Mouse (Mus musculus) 3T3-L1 (cell line): ENCODE measurements around the gene Galk1.
A peak's percentile ranks its signal among the peaks of the same experiment; 100 is the strongest.
"Not testable (repeated sequence)": the region's sequence is repeated elsewhere in the genome, so short reads cannot be mapped to it uniquely, and the experiment has no call there.

Source experiments
- DNase-seq: peaks from one replicate; pipeline ENCODE4 v3.0.0-alpha.2; 2015; ENCODE audit warnings: low read depth, low spot score

Gene Galk1

DNA sequence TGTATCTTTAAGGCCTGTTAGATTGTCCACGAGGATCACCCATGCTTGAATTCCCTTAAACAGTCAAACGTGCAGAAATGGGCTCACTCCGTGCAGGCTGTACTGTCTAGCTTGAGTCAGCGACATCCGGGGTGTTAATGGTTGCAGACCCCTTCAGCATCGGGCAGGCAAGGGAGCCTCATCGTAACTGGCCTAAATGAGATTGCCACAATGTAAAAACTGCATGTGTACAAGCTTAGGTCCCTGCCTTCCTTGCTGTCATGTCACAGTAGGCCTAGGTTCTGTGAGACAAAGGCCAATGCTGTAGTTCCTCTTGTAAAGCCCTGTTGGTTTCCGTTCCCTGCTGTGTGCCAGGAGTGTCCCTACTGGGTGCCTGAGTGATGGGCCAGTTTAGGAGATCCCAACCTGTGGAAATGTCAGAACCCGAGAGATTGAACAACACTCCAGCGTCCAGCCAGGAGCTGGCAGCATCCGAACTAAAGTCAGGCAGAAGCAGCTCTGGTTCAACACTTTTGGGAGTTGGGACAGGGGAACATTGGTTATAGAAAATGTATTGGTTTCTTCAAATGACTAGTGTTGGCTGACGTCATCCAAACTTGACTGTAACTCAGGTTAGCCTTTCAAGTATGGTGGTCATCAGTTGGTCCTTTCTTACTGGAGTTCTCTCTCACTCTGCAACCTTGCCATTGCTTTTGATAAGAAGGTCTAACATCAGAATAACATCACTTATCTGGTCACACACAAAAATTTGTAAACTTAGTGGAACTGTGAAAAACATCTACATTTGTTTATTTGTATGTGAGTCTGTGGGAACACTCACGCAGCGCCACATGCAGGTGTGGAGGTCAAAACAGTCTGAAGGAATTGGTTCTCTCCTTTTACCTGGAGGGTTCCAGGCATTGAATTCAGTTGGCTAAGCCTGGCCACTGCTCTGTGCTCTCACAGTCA, 18.7 kb upstream of the Galk1 start:
- peak; percentile 56 for DNase-seq

DNA sequence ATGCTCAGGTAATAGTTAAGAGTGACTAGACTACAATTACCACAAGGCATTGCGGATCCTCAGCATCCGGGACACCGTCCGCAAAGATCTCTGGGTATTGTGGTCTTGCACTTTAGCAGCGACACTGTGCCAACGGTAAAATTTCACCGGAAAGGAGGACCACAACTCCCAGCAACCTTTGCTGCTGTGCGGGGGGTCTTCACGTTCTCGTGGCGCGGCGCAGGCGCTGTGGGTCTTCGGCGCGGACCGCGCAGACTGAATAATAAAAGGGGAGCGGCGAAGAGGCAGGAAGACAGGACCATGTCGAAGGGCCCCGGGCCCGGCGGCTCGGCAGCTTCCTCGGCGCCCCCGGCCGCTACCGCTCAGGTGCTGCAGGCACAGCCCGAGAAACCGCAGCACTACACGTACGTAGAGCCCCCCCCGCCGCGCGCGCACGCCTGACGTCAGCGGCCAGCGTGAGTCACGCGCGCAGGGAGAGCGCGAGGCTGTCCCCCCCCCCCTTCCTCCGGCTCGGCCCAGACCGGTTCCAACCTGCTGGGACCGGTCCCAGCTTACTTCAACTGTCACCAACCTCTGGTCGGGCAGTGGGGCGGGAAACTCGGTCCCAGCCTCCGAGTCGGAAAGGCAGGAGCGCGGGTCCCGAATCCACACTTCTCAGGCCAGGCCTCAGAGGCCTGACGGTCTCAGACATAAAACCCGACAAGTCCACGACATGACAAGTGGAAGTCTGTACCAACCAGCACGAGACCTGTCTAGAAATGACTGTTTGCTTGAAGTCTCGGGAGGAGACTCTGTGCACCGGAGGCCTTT, 17.8 kb upstream of the Galk1 start, which contains the start of gene Unk:
Gene Unk (plus strand): TSS at position 235 of the 810 bp plus-strand sequence.
- DNase-seq: peak; percentile 99

GRCm38 (mm10) chr11:116029086-116029865, 16.8 kb upstream of the Galk1 start:
- DNase-seq: no peak

DNA sequence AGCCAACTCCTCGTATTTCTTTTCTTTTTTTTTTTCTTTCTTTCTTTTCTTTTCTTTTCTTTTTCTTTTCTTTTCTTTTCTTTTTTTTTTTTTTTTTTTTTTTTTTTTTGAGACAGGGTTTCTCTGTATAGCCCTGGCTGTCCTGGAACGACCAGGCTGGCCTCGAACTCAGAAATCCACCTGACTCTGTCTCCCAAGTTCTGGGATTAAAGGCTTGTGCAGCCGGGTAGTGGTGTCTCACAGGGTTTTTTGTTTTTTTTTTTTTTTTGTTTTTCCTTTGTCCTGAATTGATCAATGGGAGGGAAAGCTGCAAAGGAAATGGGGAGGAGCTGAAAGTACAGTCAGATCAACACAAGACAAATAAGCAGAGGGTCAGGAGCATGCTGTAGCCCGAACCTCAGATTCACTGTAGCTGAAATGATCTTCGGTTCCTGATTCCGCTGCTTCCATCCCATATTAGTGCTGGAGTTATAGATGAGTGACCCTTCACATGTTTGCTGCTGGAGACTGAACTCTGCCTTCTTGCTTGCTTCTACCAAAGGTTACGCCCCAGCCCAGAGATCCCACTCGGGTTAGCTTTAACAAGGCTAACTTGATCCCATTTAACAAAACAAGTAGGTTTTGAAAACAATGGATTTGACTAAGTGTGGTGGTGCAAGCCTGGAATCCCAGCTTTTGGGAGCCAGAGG, 15.8 kb upstream of the Galk1 start:
- no peak for DNase-seq

DNA sequence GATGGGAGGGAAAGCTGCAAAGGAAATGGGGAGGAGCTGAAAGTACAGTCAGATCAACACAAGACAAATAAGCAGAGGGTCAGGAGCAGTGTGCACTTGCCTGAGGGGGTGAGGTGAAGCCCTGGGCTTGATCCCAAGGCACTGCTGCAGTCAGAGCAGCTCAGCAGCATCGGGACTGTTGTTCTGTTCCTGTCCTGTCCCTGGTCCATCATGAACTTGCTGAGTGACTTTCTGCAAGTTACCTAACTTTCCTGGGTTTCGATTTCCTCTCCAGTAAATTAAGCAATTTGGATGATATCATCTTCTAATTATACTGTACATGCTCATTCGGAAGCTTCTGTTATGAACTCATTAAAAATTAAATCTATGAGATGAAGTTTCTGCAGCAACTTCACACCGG, 15.2 kb upstream of the Galk1 start, which contains the start of gene H3f3b:
Gene H3f3b (minus strand): TSS at position 207 of the 400 bp plus-strand sequence.
- no peak for DNase-seq

DNA sequence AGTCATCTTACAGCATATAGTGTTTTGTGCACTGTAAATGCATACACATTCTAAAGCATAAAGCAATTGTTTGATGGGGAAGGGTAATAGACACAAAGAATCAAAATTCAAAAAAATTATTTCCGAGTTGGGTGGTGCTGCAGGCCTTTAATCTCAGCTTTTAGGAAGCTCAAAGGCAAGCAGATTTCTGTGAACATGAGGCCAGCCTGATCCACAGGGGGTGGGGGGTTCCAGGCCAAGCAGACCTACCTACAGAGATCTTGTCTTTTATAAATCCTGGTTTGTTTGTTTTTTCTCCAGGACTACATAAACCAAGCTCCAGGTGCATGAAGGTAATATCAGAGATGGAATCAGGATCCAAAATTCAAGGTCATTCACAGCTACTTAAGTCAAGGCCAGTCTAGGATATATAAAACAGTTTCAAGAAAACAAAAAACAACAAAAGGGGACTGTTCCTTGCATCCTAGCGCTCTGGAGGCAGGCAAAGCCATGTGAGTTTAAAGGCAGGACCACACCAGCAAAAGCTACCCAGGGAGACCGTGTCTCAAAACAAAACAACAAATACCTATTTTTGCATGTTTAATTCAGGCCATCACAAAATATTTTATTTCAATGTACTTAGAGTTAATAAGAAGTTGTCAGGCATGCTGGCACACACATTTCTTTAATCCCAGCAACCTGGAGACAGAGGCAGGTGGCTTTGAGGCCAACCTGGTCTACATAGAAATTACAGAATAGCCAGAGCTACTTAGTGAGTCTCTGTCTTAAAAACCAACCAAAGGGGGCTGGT, 12.7 kb upstream of the Galk1 start:
- no peak for DNase-seq

DNA sequence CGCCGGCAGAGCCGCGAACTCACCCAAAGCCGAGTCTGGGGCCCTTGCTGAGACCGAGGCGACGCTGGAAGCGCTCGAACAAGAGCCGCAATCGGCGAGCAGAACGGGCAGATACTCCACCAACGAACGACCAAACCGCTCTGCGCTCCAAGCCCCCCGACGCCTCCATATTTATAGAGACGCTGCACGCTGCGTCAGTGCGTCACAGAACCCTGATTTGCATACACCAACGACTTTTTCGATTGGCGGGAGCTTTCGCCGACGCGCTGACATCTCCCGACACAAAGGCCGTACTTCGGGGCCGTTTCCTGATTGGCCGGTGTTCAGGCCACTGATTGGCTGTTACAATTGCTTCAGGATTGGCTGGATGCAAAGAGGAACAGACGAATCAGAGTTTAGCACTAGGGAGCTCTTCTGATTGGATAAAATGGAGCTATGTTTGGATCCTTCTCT, 11.9 kb upstream of the Galk1 start:
- peak; percentile 100 for DNase-seq

- no peak for DNase-seq
These were observed 11.3 kb upstream of the Galk1 start for GRCm38 (mm10) chr11:116023771-116024355.

- peak; percentile 38 for DNase-seq
These were observed 10.7 kb upstream of the Galk1 start for GRCm38 (mm10) chr11:116023074-116023770.

GRCm38 (mm10) chr11:116022256-116022780, 9.8 kb upstream of the Galk1 start:
- DNase-seq: peak; percentile 56

DNA sequence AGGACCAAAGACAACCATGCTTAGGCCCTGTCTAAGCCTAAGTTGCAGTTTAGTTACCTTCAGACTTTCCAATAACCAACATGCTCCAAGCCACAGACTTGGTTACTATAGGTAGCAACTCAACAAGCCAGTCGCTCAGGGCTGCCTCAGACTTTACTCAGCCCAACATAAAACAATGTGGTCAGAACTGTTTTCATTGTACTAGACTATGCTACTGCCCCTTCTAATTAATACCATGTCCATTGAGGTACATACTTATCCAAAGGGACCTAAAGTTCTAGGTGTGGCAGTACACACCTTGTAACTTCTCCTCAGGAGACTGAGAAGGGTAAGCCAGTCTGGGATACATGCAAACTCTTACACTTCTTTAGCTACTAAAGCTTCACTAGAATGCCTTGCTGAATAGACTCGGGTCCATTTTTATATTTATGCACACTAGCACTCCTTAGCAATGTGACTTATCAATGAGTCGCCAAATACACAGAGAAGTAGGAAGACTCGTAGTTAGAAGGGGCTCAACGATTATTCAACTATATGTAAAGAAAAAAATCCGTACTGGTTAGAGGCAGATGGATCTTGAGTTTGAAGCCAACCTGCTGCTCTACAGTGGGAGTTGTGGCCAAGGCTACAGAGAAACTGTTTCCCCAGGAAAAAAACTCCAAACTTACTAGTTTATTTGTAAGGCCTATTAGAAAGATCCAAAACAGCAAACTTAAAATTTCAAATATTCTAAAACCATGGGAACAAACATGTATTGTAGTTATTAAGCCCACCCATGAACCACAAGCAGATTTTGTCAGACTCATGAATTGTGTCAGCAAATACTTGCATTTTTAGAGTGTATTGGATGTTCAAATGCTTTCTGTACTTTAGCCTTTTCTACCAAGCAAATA, 9.1 kb upstream of the Galk1 start:
- DNase-seq: peak; percentile 69

- DNase-seq: peak; percentile 86
These were observed 8.0 kb upstream of the Galk1 start for GRCm38 (mm10) chr11:116020519-116020922.

DNA sequence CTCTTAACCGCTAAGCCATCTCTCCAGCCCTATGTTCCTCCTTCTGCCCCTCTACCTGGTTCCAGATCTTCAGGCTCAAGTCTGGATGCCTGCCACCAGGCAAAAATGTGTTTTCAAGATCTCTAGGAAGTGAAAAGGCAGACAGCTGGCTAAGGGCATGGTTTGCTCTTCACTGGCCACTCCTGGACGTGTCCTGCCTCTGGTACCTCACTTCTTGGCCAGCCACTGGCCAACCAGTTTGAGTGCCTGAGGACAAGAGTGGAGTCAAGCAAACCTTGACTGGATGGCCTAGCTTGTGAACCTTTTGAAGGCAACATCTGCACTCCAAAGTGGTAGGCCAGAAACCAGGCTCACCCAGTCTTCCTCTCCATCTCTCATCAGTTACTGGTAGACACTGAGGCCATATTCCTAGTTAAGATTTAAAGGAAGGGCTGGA, 7.5 kb upstream of the Galk1 start:
- DNase-seq: peak; percentile 79

DNA sequence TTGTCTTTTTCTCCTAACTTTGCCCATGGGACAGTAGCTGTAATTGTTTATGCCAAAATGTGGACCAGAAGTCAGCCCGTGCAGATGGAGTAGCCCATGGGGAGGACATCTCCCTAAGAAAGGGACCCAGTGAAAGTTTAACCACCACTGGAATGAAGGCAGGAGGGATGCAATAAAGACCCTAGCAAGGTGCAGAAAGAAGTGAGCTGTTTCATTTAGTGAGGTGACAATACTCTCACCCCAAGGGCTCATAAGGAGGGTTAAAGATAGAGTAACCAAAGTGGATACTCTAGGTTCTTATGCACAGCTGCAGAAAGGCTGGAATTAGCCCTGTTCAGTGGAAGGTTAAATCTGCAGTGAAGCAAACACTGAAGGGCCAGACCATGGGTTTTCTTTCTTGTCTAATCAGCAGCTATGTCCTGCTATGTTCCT, 6.9 kb upstream of the Galk1 start:
- peak; percentile 78 for DNase-seq

DNA sequence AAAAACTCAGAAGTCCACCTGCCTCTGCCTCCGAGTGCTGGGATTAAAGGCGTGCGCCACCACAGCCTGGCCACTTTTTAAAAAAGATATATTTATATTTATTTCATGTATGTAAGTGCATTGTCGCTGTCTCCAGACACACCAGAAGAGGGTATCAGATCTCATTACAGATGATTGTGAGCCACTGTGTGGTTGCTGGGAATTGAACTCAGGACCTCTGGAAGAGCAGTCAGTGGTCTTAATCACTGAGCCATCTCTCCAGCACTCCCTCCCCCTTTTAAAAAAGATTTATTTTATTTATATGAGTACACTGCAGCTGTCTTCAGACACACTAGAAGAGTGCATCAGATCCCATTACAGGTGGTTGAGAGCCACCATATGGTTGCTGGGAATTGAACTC, 6.3 kb upstream of the Galk1 start:
- DNase-seq: not testable (repeated sequence)

DNA sequence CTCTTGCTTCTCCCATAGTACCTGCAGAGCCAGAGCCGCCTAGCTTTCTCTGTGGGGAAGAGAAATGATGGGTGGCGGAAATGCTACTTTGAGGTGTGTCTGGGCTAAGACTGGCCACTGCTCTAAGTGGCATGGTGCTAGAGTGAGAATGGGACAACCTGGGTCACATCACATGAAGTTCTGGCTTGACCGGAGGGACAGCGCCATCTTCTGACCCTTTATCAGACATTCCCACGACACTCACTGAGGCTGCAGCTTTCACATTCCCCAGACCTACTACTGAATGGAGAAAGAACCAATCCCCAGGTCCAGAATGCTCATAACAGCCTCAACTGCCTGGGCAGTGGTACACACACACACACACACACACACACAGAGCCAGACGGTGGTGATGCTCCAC, 5.6 kb upstream of the Galk1 start:
- DNase-seq: peak; percentile 73

DNA sequence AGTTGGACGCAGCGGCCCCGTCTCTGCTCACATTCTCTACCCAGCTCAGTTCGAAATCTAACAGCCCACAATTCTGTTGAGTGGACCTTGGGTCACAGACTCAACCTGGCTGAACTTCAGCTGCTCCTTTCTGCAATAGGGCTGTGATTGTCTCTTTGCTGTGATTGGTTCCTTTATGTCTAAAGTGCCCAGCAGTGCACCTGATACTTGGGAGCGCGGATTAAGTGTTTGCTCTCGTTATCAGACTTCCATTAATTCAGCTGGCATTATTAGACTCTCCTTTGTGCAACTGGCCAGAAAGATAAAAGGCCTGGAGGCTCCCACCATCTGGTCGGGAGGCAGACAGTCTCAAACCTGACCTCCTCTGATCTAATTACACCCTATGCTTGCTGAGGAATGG, 2.3 kb upstream of the Galk1 start:
- no peak for DNase-seq
